Mouse (Mus musculus): ENCODE data around the gene Msi2. TPM values are rescaled to one million over a fixed set of nuclear protein-coding genes. Genes with fewer than 3 reads are reported as not detected.

The Msi2 gene
- polyA plus RNA-seq, 1 experiment, result 14.2 TPM

DNA sequence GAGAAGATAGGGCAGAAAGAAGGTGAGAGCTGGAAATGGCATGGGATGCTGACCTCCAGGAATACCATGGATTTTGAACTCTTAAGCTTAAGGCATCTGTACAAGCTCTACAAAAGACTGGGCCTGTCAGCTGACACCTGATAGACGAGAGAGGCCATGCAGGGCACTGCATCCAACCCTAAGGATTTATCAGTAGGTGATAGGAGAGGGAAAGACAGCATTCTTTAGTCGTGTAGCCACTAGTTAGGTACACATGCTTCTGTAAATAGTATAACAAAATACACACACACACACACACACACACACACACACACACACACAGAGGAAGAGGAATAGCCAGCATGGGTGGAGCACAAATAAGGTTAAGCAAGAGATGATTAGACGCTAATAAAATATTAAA is 269.7 kb downstream of the Msi2 start:
- Histone ChIP-seq H3K36me3 (ENCODE audit: control insufficient read depth, insufficient read depth, low read length) (peaks cover 4% of the 10 kb centered on the region), H3K27ac (ENCODE audit: insufficient read depth, low read length) (no peak overlapping the region), H3K4me1 (ENCODE audit: control insufficient read depth, insufficient read depth, insufficient read length) (no peaks in the 10 kb centered on the region), H3K4me3 (ENCODE audit: extremely low read depth, insufficient read depth, insufficient read length) (no peak overlapping the region), H3K27me3 (ENCODE audit: control insufficient read depth, insufficient read depth, low read length) (no peaks in the 10 kb centered on the region)
- WGBS, result 65% methylated on average over 3 of the region's 3 CpGs
- no peak for DNase-seq (ENCODE audit: low read depth in 1 of 2, low spot score in 2 of 2)
- TF ChIP-seq POLR2A (IDR thresholded peaks at IDR 0.05; ENCODE audit: low read depth, low read length), result no peak
- no peak for TF ChIP-seq CTCF (IDR thresholded peaks at IDR 0.05; ENCODE audit: extremely low read depth, insufficient read depth, insufficient read length, insufficient replicate concordance)

DNA sequence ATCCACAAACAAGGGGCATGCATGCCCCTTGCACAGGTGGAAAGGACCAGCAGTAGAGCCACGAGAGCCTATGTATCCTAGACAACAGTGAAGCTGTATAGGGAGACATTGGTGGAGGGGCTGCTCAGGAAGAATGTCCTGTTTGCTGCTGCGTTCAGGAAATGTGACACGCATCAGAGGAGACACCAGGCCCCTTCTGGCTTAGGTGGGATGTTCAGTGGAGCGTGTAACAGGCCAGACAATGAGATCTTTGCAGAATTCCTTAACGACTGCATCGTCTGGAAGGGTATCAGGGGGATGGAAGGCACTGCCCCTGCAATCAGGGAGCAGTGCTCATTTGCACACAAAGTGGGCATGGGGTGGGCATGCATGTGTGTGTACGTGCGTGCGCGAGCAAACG is 271.0 kb downstream of the Msi2 start:
- no peak for DNase-seq (ENCODE audit: low read depth in 1 of 2, low spot score in 2 of 2)
- H3K36me3 ChIP-seq (ENCODE audit: control insufficient read depth, insufficient read depth, low read length), result peaks cover 4% of the 10 kb centered on the region
- WGBS, result 70% methylated on average over 11 of the region's 11 CpGs
- no peaks in the 10 kb centered on the region for H3K27me3 ChIP-seq (ENCODE audit: control insufficient read depth, insufficient read depth, low read length)
- no peaks in the 10 kb centered on the region for H3K4me1 ChIP-seq (ENCODE audit: control insufficient read depth, insufficient read depth, insufficient read length)
- no peak overlapping the region for H3K4me3 ChIP-seq (ENCODE audit: extremely low read depth, insufficient read depth, insufficient read length)
- TF ChIP-seq POLR2A (IDR thresholded peaks at IDR 0.05; ENCODE audit: low read depth, low read length) (no peak), CTCF (IDR thresholded peaks at IDR 0.05; ENCODE audit: extremely low read depth, insufficient read depth, insufficient read length, insufficient replicate concordance) (no peak)
- H3K27ac ChIP-seq (ENCODE audit: insufficient read depth, low read length), result no peak overlapping the region

DNA sequence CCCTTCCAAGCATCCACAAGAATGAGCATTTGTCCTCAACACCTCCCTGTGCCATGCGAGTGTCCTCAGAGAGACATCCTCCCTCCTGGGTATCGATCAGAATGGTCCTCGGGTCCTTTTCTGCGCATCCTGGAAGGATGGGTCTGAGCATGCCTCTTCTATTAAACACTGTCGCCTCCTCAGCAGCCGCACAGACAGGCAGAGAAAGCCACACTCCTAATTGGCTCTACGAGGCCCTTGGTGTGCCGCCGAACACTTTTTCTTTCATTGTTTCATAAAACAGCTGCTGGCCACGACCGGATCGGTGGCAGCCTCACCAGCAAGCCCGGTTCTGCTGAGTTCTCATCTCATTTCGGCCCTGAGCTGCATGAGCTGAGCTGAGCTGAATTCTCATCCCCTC is 274.4 kb downstream of the Msi2 start:
- Histone ChIP-seq H3K27ac (ENCODE audit: insufficient read depth, low read length) (no peak overlapping the region), H3K4me1 (ENCODE audit: control insufficient read depth, insufficient read depth, insufficient read length) (no peaks in the 10 kb centered on the region), H3K27me3 (ENCODE audit: control insufficient read depth, insufficient read depth, low read length) (no peaks in the 10 kb centered on the region), H3K36me3 (ENCODE audit: control insufficient read depth, insufficient read depth, low read length) (peaks cover 4% of the 10 kb centered on the region), H3K4me3 (ENCODE audit: extremely low read depth, insufficient read depth, insufficient read length) (no peak overlapping the region)
- TF ChIP-seq POLR2A (IDR thresholded peaks at IDR 0.05; ENCODE audit: low read depth, low read length), result no peak
- TF ChIP-seq CTCF (IDR thresholded peaks at IDR 0.05; ENCODE audit: extremely low read depth, insufficient read depth, insufficient read length, insufficient replicate concordance), result no peak
- DNase-seq (ENCODE audit: low read depth in 1 of 2, low spot score in 2 of 2), result no peak
- WGBS, result 93% methylated on average over 14 of the region's 14 CpGs

- TF ChIP-seq CTCF (IDR thresholded peaks at IDR 0.05; ENCODE audit: extremely low read depth, insufficient read depth, insufficient read length, insufficient replicate concordance), result no peak
- no peak for TF ChIP-seq POLR2A (IDR thresholded peaks at IDR 0.05; ENCODE audit: low read depth, low read length)
- Histone ChIP-seq H3K4me3 (ENCODE audit: extremely low read depth, insufficient read depth, insufficient read length) (no peak overlapping the region), H3K27me3 (ENCODE audit: control insufficient read depth, insufficient read depth, low read length) (no peaks in the 10 kb centered on the region), H3K27ac (ENCODE audit: insufficient read depth, low read length) (no peak overlapping the region), H3K4me1 (ENCODE audit: control insufficient read depth, insufficient read depth, insufficient read length) (no peaks in the 10 kb centered on the region), H3K36me3 (ENCODE audit: control insufficient read depth, insufficient read depth, low read length) (peaks cover 4% of the 10 kb centered on the region)
- no peak for DNase-seq (ENCODE audit: low read depth in 1 of 2, low spot score in 2 of 2)
- WGBS, result 95% methylated on average over 8 of the region's 8 CpGs
Observed at GRCm38 (mm10) chr11:88443291-88443690, 275.0 kb downstream of the Msi2 start.

DNA sequence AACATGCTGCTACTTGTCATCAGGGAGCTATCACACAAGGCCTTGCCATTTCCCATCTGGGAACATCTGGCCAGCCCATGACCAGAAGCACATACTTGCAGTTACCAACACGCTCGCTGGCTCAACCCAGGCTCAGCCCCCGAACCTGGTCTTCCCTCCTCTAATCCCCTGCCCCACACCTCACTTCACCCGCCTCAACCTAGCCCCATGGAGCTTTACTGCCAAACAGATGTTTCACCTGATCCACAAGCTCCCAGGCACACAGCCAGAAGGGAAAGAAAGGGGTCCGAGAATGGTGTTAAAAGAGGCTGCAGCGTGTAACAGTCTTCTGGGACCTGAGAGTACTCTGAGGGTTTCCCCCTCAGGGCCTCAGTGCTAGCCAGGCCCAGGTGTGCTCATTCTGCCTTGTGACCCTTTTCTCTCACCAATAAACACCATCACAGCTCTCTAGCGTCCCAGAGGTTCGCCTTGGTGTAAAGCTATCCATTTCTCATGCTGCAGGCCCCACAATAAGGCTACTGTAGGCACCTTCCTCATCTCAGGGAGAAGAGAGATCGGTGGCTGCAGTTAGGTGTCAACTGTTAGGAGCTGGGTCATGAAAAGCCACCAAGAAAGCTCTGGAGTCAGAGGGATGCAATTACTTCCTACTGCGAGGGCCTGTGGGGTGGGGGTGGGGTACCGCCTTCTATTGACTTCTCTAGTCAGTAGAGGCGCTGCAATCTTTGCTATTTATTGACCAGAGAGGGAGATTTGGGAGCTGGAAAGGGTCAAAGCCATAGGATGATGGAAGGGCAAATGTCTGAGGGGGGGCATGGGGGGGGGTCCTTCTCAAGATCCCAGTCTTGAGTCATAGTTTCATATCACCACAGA is 276.2 kb downstream of the Msi2 start:
- H3K4me1 ChIP-seq (ENCODE audit: control insufficient read depth, insufficient read depth, insufficient read length), result no peaks in the 10 kb centered on the region
- peaks cover 4% of the 10 kb centered on the region for H3K36me3 ChIP-seq (ENCODE audit: control insufficient read depth, insufficient read depth, low read length)
- DNase-seq (ENCODE audit: low read depth in 1 of 2, low spot score in 2 of 2), result no peak
- no peak overlapping the region for H3K27ac ChIP-seq (ENCODE audit: insufficient read depth, low read length)
- 77% methylated on average over 12 of the region's 12 CpGs for WGBS
- no peak overlapping the region for H3K4me3 ChIP-seq (ENCODE audit: extremely low read depth, insufficient read depth, insufficient read length)
- no peaks in the 10 kb centered on the region for H3K27me3 ChIP-seq (ENCODE audit: control insufficient read depth, insufficient read depth, low read length)
- no peak for TF ChIP-seq CTCF (IDR thresholded peaks at IDR 0.05; ENCODE audit: extremely low read depth, insufficient read depth, insufficient read length, insufficient replicate concordance)
- no peak for TF ChIP-seq POLR2A (IDR thresholded peaks at IDR 0.05; ENCODE audit: low read depth, low read length)

DNA sequence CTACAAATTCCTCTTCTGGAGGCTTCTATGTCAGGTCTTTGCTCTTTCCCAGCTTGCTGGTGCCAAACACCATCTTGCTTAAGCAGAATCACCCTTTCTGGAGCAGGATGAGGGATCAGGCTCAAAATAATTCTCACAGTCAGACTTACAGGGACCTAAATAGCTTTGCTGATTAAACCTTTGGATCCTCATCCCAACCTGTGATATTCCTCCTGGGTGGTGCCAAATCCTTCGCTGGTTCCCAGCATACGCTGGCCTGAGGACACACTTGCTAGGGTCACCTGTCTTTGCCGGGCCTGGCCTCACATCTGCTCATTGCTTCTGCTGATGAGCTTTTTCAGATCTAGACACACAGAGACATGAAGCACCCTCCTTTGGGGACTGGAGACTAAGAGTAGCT is 279.7 kb downstream of the Msi2 start:
- Histone ChIP-seq H3K4me3 (ENCODE audit: extremely low read depth, insufficient read depth, insufficient read length) (no peak overlapping the region), H3K4me1 (ENCODE audit: control insufficient read depth, insufficient read depth, insufficient read length) (no peaks in the 10 kb centered on the region), H3K36me3 (ENCODE audit: control insufficient read depth, insufficient read depth, low read length) (no peaks in the 10 kb centered on the region), H3K27me3 (ENCODE audit: control insufficient read depth, insufficient read depth, low read length) (no peaks in the 10 kb centered on the region), H3K27ac (ENCODE audit: insufficient read depth, low read length) (no peak overlapping the region)
- no peak for DNase-seq (ENCODE audit: low read depth in 1 of 2, low spot score in 2 of 2)
- TF ChIP-seq POLR2A (IDR thresholded peaks at IDR 0.05; ENCODE audit: low read depth, low read length), result no peak
- TF ChIP-seq CTCF (IDR thresholded peaks at IDR 0.05; ENCODE audit: extremely low read depth, insufficient read depth, insufficient read length, insufficient replicate concordance), result no peak
- 97% methylated on average over 3 of the region's 3 CpGs for WGBS

GRCm38 (mm10) chr11:88436596-88436995 is 281.7 kb downstream of the Msi2 start:
- Histone ChIP-seq H3K4me1 (ENCODE audit: control insufficient read depth, insufficient read depth, insufficient read length) (no peaks in the 10 kb centered on the region), H3K4me3 (ENCODE audit: extremely low read depth, insufficient read depth, insufficient read length) (no peak overlapping the region), H3K36me3 (ENCODE audit: control insufficient read depth, insufficient read depth, low read length) (no peaks in the 10 kb centered on the region), H3K27ac (ENCODE audit: insufficient read depth, low read length) (no peak overlapping the region), H3K27me3 (ENCODE audit: control insufficient read depth, insufficient read depth, low read length) (no peaks in the 10 kb centered on the region)
- DNase-seq (ENCODE audit: low read depth in 1 of 2, low spot score in 2 of 2), result no peak
- no peak for TF ChIP-seq POLR2A (IDR thresholded peaks at IDR 0.05; ENCODE audit: low read depth, low read length)
- WGBS, result 89% methylated on average over 2 of the region's 2 CpGs
